Mouse (Mus musculus) G1E-ER4 (cell line): ENCODE measurements around the gene Lin7c. TPM values are rescaled to one million over a fixed set of nuclear protein-coding genes. Genes with fewer than 3 reads are reported as not detected.

Experiments used
- GATA1 ChIP-seq: IDR thresholded peaks from one replicate; pipeline ENCODE4 v1.8.0; 2012; ENCODE audit warnings: low read length, inconsistent platforms
- polyA plus RNA-seq: library from polyadenylated mRNA; stranded (reverse); fragments of >175 nt; gene quantifications from 2 replicates; pipeline ENCODE4 v1.2.3, GENCODE M21; 2012

Lin7c gene
- polyA plus RNA-seq, 1 experiment: 1.6 TPM

GRCm38 (mm10) chr2:109928791-109929190 is 38.1 kb downstream of the Lin7c start:
- no peak for TF ChIP-seq GATA1

- no peak for TF ChIP-seq GATA1
Observed at GRCm38 (mm10) chr2:109929256-109929655, 38.6 kb downstream of the Lin7c start.

GRCm38 (mm10) chr2:109930366-109930765 is 39.7 kb downstream of the Lin7c start:
- TF ChIP-seq GATA1: no peak

- TF ChIP-seq GATA1: no peak
Observed at GRCm38 (mm10) chr2:109930771-109931170, 40.1 kb downstream of the Lin7c start.

GRCm38 (mm10) chr2:109931978-109932780 is 41.5 kb downstream of the Lin7c start:
- no peak for TF ChIP-seq GATA1

GRCm38 (mm10) chr2:109933151-109933550 is 42.5 kb downstream of the Lin7c start:
- TF ChIP-seq GATA1: no peak

GRCm38 (mm10) chr2:109934086-109934485 is 43.4 kb downstream of the Lin7c start:
- TF ChIP-seq GATA1: no peak

- TF ChIP-seq GATA1: no peak
Observed at GRCm38 (mm10) chr2:109935194-109935593, 44.5 kb downstream of the Lin7c start.

GRCm38 (mm10) chr2:109935754-109936409 is 45.2 kb downstream of the Lin7c start:
- no peak for TF ChIP-seq GATA1

GRCm38 (mm10) chr2:109936410-109936755 is 45.7 kb downstream of the Lin7c start:
- no peak for TF ChIP-seq GATA1

GRCm38 (mm10) chr2:109941973-109942444 is 51.4 kb downstream of the Lin7c start:
- TF ChIP-seq GATA1: no peak

GRCm38 (mm10) chr2:109942810-109943570 is 52.3 kb downstream of the Lin7c start:
- no peak for TF ChIP-seq GATA1

- no peak for TF ChIP-seq GATA1
Observed at GRCm38 (mm10) chr2:109944995-109945394, 54.3 kb downstream of the Lin7c start.

- no peak for TF ChIP-seq GATA1
Observed at GRCm38 (mm10) chr2:109945532-109945931, 54.9 kb downstream of the Lin7c start.

GRCm38 (mm10) chr2:109946426-109946825 is 55.8 kb downstream of the Lin7c start:
- TF ChIP-seq GATA1: no peak

GRCm38 (mm10) chr2:109949519-109949918 is 58.9 kb downstream of the Lin7c start:
- TF ChIP-seq GATA1: no peak
